Mouse (Mus musculus) stomach, postnatal 0 days (tissue): Measurements from ENCODE around the gene Rbm38. TPM values are rescaled to one million over a fixed set of nuclear protein-coding genes. Genes with fewer than 3 reads are reported as not detected.

Experiments
- ATAC-seq: fragments of 200-750 bp; cut with Nextera tagmentation; 2 replicates; pipeline ENCODE4 v1.8.0; 2017; ENCODE audit not compliant: low FRiP score, low TSS enrichment
- DNase-seq: peaks from one replicate; pipeline ENCODE4 v3.0.0-alpha.2; 2016; ENCODE audit warnings: low spot score
- H3K27ac ChIP-seq: fragments of 300-500 bp; sonication (generic); replicated peaks from 2 replicates; pipeline ENCODE4 v1.5.1; 2014; ENCODE audit warnings: mild to moderate bottlenecking, control low read depth
- H3K27me3 ChIP-seq: fragments of 300-500 bp; sonication (generic); 2 replicates; pipeline ENCODE4 v1.6.1; 2014; ENCODE audit warnings: low read length; ENCODE audit not compliant: control insufficient read depth, insufficient read depth
- H3K36me3 ChIP-seq: fragments of 300-500 bp; sonication (generic); 2 replicates; pipeline ENCODE4 v1.6.1; 2014; ENCODE audit warnings: low read length, mixed read lengths; ENCODE audit not compliant: control insufficient read depth, insufficient read depth
- H3K4me1 ChIP-seq: fragments of 300-500 bp; sonication (generic); replicated peaks from 2 replicates; pipeline ENCODE4 v1.6.1; 2014; ENCODE audit warnings: antibody characterized with exemption; ENCODE audit not compliant: control insufficient read depth, insufficient read depth
- H3K4me2 ChIP-seq: fragments of 300-500 bp; sonication (generic); replicated peaks from 2 replicates; pipeline ENCODE4 v1.6.1; 2014; ENCODE audit warnings: low read depth, mild to moderate bottlenecking, control low read depth, moderate library complexity
- H3K4me3 ChIP-seq: fragments of 300-500 bp; sonication (generic); 2 replicates; pipeline ENCODE4 v1.5.1; 2014; ENCODE audit warnings: low read depth, low read length, control low read depth
- H3K9ac ChIP-seq: fragments of 300-500 bp; sonication (generic); 2 replicates; pipeline ENCODE4 v1.6.1; 2014; ENCODE audit warnings: mild to moderate bottlenecking, low read length, control low read depth, mixed read lengths
- H3K9me3 ChIP-seq: fragments of 300-500 bp; sonication (generic); 2 replicates; pipeline ENCODE4 v1.6.1; 2016; ENCODE audit warnings: low read length; ENCODE audit not compliant: control insufficient read depth
- CTCF ChIP-seq: IDR thresholded peaks from 2 replicates; pipeline ENCODE4 v1.5.1; 2016; ENCODE audit warnings: antibody characterized with exemption, low read depth, mild to moderate bottlenecking, moderate library complexity
- EP300 ChIP-seq: optimal IDR thresholded peaks from 2 replicates; pipeline ENCODE3; 2016; ENCODE audit warnings: antibody characterized with exemption
- WGBS: fragments of 180-500 bp; shearing (Covaris S2); extraction: QIAGEN DNeasy Blood & Tissue Kit; methylation state at CpG from one replicate; pipeline ENCODE4 v1.1.7; 2014; 5-methylcytosine and 5-hydroxymethylcytosine counted together
- polyA plus RNA-seq: library from polyadenylated mRNA; unstranded; fragments of >200 nt; fragmentation: Nextera tagmentation; extraction: Ambion mirVana; gene quantifications from 2 replicates; pipeline ENCODE4 v1.2.1, GENCODE M21; 2015

Rbm38 gene
- polyA plus RNA-seq, 1 experiment from 2014 or later: 24.9 TPM

DNA sequence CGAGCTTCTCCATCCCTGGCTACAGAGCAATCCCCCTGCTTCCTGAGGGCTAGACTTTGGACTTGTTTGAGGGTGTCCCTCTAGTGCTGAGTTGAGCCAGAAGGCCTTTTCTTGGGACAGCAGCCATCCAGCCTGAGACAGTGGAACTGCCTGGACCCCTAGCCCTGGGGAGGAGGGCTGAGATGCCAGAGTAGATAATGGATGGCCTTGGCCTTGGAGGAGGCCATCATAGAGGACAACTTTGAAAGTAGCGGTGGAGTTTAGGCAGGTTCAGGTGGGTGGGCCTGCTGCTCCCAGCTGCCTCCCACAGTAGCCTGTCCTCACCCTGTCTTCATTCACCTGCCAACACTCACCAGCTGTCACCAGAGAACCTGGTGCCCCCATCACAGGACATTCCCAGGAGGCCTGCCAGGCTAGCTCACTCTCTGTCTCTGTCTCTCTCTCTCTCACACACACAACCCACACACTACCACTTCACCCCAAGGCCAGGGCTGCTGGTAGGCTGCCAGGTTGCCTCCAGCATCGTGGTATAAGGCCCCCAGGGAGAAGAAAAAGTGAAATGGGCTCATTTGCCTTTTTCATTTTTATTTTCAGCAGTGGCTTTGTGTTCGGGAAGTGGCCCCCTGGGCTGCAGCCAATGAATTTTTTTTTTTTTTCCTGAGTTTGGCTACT lies 7.7 kb downstream of the Rbm38 start:
- Histone ChIP-seq H3K9me3 (no peaks in the 10 kb centered on the region), H3K27ac (no peak overlapping the region), H3K27me3 (no peaks in the 10 kb centered on the region), H3K4me1 (peaks cover 6% of the 10 kb centered on the region; the same call in 1 of the 2 replicates), H3K4me2 (no peak overlapping the region), H3K9ac (no peak overlapping the region), H3K36me3 (no peaks in the 10 kb centered on the region; the same call in 1 of the 2 replicates), H3K4me3 (no peak overlapping the region)
- 62% methylated on average over 4 of the region's 4 CpGs for WGBS
- ATAC-seq: no peak
- TF ChIP-seq EP300: no peak
- no peak for TF ChIP-seq CTCF
- no peak for DNase-seq

- no peak overlapping the region for H3K4me2 ChIP-seq
- no peak overlapping the region for H3K4me3 ChIP-seq
- no peak for ATAC-seq
- DNase-seq: no peak
- 90% methylated on average over 3 of the region's 3 CpGs for WGBS
- no peak overlapping the region for H3K9ac ChIP-seq
- TF ChIP-seq CTCF: no peak
- TF ChIP-seq EP300: no peak
- H3K27ac ChIP-seq: no peak overlapping the region
- H3K27me3 ChIP-seq: no peaks in the 10 kb centered on the region
- H3K36me3 ChIP-seq: peaks cover 1% of the 10 kb centered on the region; the same call in 1 of the 2 replicates
- H3K4me1 ChIP-seq: peaks cover 6% of the 10 kb centered on the region; the same call in 1 of the 2 replicates
- no peaks in the 10 kb centered on the region for H3K9me3 ChIP-seq
Observed at GRCm38 (mm10) chr2:173028508-173029031, 8.3 kb downstream of the Rbm38 start.

- Histone ChIP-seq H3K4me1 (peaks cover 6% of the 10 kb centered on the region; the same call in 1 of the 2 replicates), H3K9ac (no peak overlapping the region), H3K27me3 (no peaks in the 10 kb centered on the region), H3K27ac (peak overlapping the region; percentile 85), H3K4me2 (no peak overlapping the region), H3K36me3 (peaks cover 3% of the 10 kb centered on the region; the same call in 1 of the 2 replicates), H3K4me3 (no peak overlapping the region), H3K9me3 (no peaks in the 10 kb centered on the region)
- WGBS: 58% methylated on average over 12 of the region's 12 CpGs
- DNase-seq: peak; percentile 79
- TF ChIP-seq EP300: no peak
- TF ChIP-seq CTCF: 0 out of 2 replicates have a peak, but pooled peaks have one; percentile 17
- peak; percentile 83 for ATAC-seq
Observed at GRCm38 (mm10) chr2:173030591-173031338, 10.5 kb downstream of the Rbm38 start.

- Histone ChIP-seq H3K9me3 (no peaks in the 10 kb centered on the region), H3K27me3 (no peaks in the 10 kb centered on the region), H3K27ac (no peak overlapping the region), H3K36me3 (peaks cover 3% of the 10 kb centered on the region; the same call in 1 of the 2 replicates), H3K4me3 (no peak overlapping the region), H3K9ac (no peak overlapping the region), H3K4me1 (no peaks in the 10 kb centered on the region), H3K4me2 (no peak overlapping the region)
- TF ChIP-seq EP300: no peak
- no peak for TF ChIP-seq CTCF
- 90% methylated on average over 13 of the region's 13 CpGs for WGBS
- no peak for ATAC-seq
- no peak for DNase-seq
Observed at GRCm38 (mm10) chr2:173033531-173033930, 13.2 kb downstream of the Rbm38 start.

- H3K36me3 ChIP-seq: peaks cover 3% of the 10 kb centered on the region; the same call in 1 of the 2 replicates
- no peak overlapping the region for H3K4me2 ChIP-seq
- no peak overlapping the region for H3K27ac ChIP-seq
- no peaks in the 10 kb centered on the region for H3K9me3 ChIP-seq
- no peak for ATAC-seq
- no peak for DNase-seq
- WGBS: 29% methylated on average over 4 of the region's 4 CpGs
- no peaks in the 10 kb centered on the region for H3K27me3 ChIP-seq
- H3K4me1 ChIP-seq: no peaks in the 10 kb centered on the region
- H3K9ac ChIP-seq: no peak overlapping the region
- no peak overlapping the region for H3K4me3 ChIP-seq
- TF ChIP-seq CTCF (no peak), EP300 (no peak)
Observed at GRCm38 (mm10) chr2:173034998-173035397, 14.7 kb downstream of the Rbm38 start.
